ENCODE assay signal across 8 mouse cellular contexts in the genomic region with DNA sequence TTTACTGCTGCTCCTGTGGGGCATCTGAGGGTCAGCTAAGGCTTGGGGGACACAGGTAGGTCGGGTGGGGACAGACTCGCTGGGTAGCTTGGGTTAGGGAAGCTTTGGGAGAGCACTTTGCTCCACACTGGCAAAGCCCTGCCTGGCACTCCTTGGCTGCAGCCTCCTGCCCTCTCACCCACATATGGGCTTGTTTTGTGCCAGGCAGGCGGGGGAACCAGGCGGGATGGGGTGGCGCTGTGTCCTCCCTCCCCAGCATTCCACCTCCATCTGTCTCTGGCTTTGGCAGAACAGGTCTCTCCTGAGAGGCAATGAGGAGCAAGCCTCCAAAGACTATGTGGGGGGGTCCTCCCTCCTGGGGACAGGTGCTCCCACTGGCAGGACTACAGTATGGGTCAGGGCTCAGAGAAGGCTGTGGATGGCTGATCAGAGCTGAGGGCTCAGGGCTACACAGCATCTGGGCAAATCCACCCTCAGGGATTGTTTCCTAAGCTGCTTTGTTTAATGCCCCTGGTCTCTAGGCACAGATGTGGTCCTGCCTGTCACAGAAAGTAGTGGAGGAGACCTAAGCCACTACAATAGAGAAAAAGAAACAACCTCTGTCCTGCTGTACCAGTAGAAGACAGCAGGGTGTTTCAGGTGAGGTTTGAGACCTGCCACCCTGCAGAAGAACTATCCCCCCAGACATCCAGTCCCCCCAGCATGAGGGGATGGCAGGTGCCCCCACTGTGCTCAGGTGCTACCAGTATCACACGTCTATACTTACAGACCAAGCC. TPM values are rescaled to one million over a fixed set of nuclear protein-coding genes. Genes with fewer than 3 reads are reported as not detected.
DNase-seq lines count a peak whose midpoint lies in the region; ATAC-seq and TF ChIP-seq lines count a peak whose summit lies in the region.

No protein-coding gene starts in this region.

- 87% methylated on average over 6 of the region's 6 CpGs for WGBS in kidney, embryonic 14.5 days
- WGBS in forebrain, postnatal 0 days, result 73% methylated on average over 6 of the region's 6 CpGs
- 93% methylated on average over 6 of the region's 6 CpGs for WGBS in midbrain, embryonic 11.5 days
- WGBS in lung, adult 2 months, result 85% methylated on average over 6 of the region's 6 CpGs

- ATAC-seq in kidney, embryonic 14.5 days (ENCODE audit: low FRiP score, low TSS enrichment), result no peak
- ATAC-seq in cerebellum, adult (ENCODE audit: insufficient number of reproducible peaks, low FRiP score, low TSS enrichment), result peak; percentile 29; the same call in 1 of the 2 replicates
- ATAC-seq in forebrain, postnatal 0 days, result no peak
- no peak for ATAC-seq in midbrain, embryonic 11.5 days (ENCODE audit: low FRiP score)

- H3K4me1 ChIP-seq in kidney, embryonic 14.5 days (ENCODE audit: control insufficient read depth, insufficient read depth, low read length), result peaks cover 34% of the 10 kb centered on the region
- peaks cover 35% of the 10 kb centered on the region for H3K4me1 ChIP-seq in forebrain, postnatal 0 days (ENCODE audit: insufficient read depth)
- H3K4me1 ChIP-seq in midbrain, embryonic 11.5 days (ENCODE audit: control insufficient read depth, insufficient read depth, low read length), result peaks cover 42% of the 10 kb centered on the region
- H3K4me1 ChIP-seq in lung, adult 2 months (ENCODE audit: control insufficient read depth, insufficient read depth, low read length), result peaks cover 11% of the 10 kb centered on the region

- peak; percentile 72 for DNase-seq in kidney, adult 18-20 months
- DNase-seq in forebrain, postnatal 0 days, result no peak
- peak; percentile 66 for DNase-seq in midbrain, embryonic 11.5 days (ENCODE audit: low spot score, missing footprints)
- no peak for DNase-seq in lung, postnatal 25 days (ENCODE audit: low spot score)
- no peak for DNase-seq in lung, postnatal 4 days
- DNase-seq in lung, adult 2 months, result no peak

- H3K4me2 ChIP-seq in kidney, embryonic 14.5 days (replicated peaks; ENCODE audit: low read depth, low read length), result no peak overlapping the region
- 0 out of 2 replicates have a peak overlapping the region, but pooled peaks have one; percentile 87 for H3K4me2 ChIP-seq in forebrain, postnatal 0 days (ENCODE audit: low read depth)
- no peak overlapping the region for H3K4me2 ChIP-seq in midbrain, embryonic 11.5 days

- H3K9ac ChIP-seq in kidney, embryonic 14.5 days (ENCODE audit: low read depth, low read length), result no peak overlapping the region
- 0 out of 2 replicates have a peak overlapping the region, but pooled peaks have one; percentile 66 for H3K9ac ChIP-seq in forebrain, postnatal 0 days
- H3K9ac ChIP-seq in midbrain, embryonic 11.5 days (ENCODE audit: low read length), result peak overlapping the region; percentile 70; the same call in 1 of the 2 replicates

- peaks cover 34% of the 10 kb centered on the region for H3K36me3 ChIP-seq in kidney, embryonic 14.5 days (ENCODE audit: control insufficient read depth, insufficient read depth, low read length)
- H3K36me3 ChIP-seq in forebrain, postnatal 0 days (ENCODE audit: insufficient read depth), result peaks cover 38% of the 10 kb centered on the region
- H3K36me3 ChIP-seq in midbrain, embryonic 11.5 days (ENCODE audit: control insufficient read depth, insufficient read depth, low read length), result no peaks in the 10 kb centered on the region; the same call in 1 of the 2 replicates

- H3K27me3 ChIP-seq in kidney, embryonic 14.5 days (ENCODE audit: control insufficient read depth, insufficient read depth, low read length), result no peaks in the 10 kb centered on the region
- no peaks in the 10 kb centered on the region for H3K27me3 ChIP-seq in forebrain, postnatal 0 days (ENCODE audit: insufficient read depth, low read length)
- no peaks in the 10 kb centered on the region for H3K27me3 ChIP-seq in midbrain, embryonic 11.5 days (ENCODE audit: control insufficient read depth, insufficient read depth, low read length)

- no peak overlapping the region for H3K4me3 ChIP-seq in kidney, embryonic 14.5 days (ENCODE audit: low read length)
- H3K4me3 ChIP-seq in forebrain, postnatal 0 days (ENCODE audit: low read depth, low read length), result no peak overlapping the region
- no peak overlapping the region for H3K4me3 ChIP-seq in midbrain, embryonic 11.5 days (ENCODE audit: low read depth, low read length)
- no peak overlapping the region for H3K4me3 ChIP-seq in lung, adult 2 months (replicated peaks; ENCODE audit: extremely low read depth, low read depth, low read length)

- TF ChIP-seq POLR2A in lung, adult 2 months (IDR thresholded peaks at IDR 0.05; ENCODE audit: borderline replicate concordance, extremely low read depth, low read depth, low read length), result no peak

- TF ChIP-seq CTCF in forebrain, postnatal 0 days (IDR thresholded peaks at IDR 0.05; ENCODE audit: low read depth), result no peak
- no peak for TF ChIP-seq CTCF in lung, adult 2 months (IDR thresholded peaks at IDR 0.05; ENCODE audit: insufficient read depth, low read length)

- no peaks in the 10 kb centered on the region for H3K9me3 ChIP-seq in kidney, embryonic 14.5 days (ENCODE audit: control insufficient read depth, low read length)
- no peaks in the 10 kb centered on the region for H3K9me3 ChIP-seq in forebrain, postnatal 0 days (ENCODE audit: low read length)
- H3K9me3 ChIP-seq in midbrain, embryonic 11.5 days (ENCODE audit: control insufficient read depth, low read length), result no peaks in the 10 kb centered on the region

- H3K27ac ChIP-seq in kidney, embryonic 14.5 days (ENCODE audit: low read depth, low read length), result no peak overlapping the region
- no peak overlapping the region for H3K27ac ChIP-seq in forebrain, postnatal 0 days (ENCODE audit: low read depth, low read length)
- no peak overlapping the region for H3K27ac ChIP-seq in midbrain, embryonic 11.5 days (ENCODE audit: low read depth, low read length)

RNA-seq across cellular contexts. Expression of gene Cend1, which starts 3.6 kb away (rescaled TPM):
- polyA plus RNA-seq in kidney, embryonic 14.5 days (2014; fragmentation: Nextera tagmentation; extraction: Ambion mirVana), result 0.46 and 1.6 TPM in 2 replicates
- 83.3 and 94.7 TPM in 2 replicates for total RNA-seq in forebrain, postnatal 0 days (2014; rRNA removed)
- polyA plus RNA-seq in forebrain, postnatal 0 days (2015; fragmentation: Nextera tagmentation; extraction: Ambion mirVana), result 111 and 125 TPM in 2 replicates
- polyA plus RNA-seq in midbrain, embryonic 11.5 days (2014; fragmentation: Nextera tagmentation; extraction: Ambion mirVana), result 5.8 and 5.9 TPM in 2 replicates
- 0.38 and 0.56 TPM in 2 replicates for polyA plus RNA-seq in lung, adult 2 months (2012; rRNA removed)

RNA-seq across cellular contexts. Expression of gene Slc25a22, which starts 4.8 kb away (rescaled TPM):
- 22.0 and 34.1 TPM in 2 replicates for polyA plus RNA-seq in kidney, embryonic 14.5 days (2014; fragmentation: Nextera tagmentation; extraction: Ambion mirVana)
- 115 and 141 TPM in 2 replicates for total RNA-seq in forebrain, postnatal 0 days (2014; rRNA removed)
- 106 and 132 TPM in 2 replicates for polyA plus RNA-seq in forebrain, postnatal 0 days (2015; fragmentation: Nextera tagmentation; extraction: Ambion mirVana)
- polyA plus RNA-seq in midbrain, embryonic 11.5 days (2014; fragmentation: Nextera tagmentation; extraction: Ambion mirVana), result 31.2 and 31.9 TPM in 2 replicates
- 47.3 and 48.6 TPM in 2 replicates for polyA plus RNA-seq in lung, adult 2 months (2012; rRNA removed)

RNA-seq across cellular contexts. Expression of gene Pidd1, which starts 10.9 kb away (rescaled TPM):
- polyA plus RNA-seq in kidney, embryonic 14.5 days (2014; fragmentation: Nextera tagmentation; extraction: Ambion mirVana), result 9.1 and 14.1 TPM in 2 replicates
- 2.0 and 2.2 TPM in 2 replicates for total RNA-seq in forebrain, postnatal 0 days (2014; rRNA removed)
- polyA plus RNA-seq in forebrain, postnatal 0 days (2015; fragmentation: Nextera tagmentation; extraction: Ambion mirVana), result 2.3 and 2.4 TPM in 2 replicates
- polyA plus RNA-seq in midbrain, embryonic 11.5 days (2014; fragmentation: Nextera tagmentation; extraction: Ambion mirVana), result 7.4 and 7.8 TPM in 2 replicates
- 6.7 and 7.1 TPM in 2 replicates for polyA plus RNA-seq in lung, adult 2 months (2012; rRNA removed)

RNA-seq across cellular contexts. Expression of gene Rplp2, which starts 14.2 kb away (rescaled TPM):
- 1,491 and 1,701 TPM in 2 replicates for polyA plus RNA-seq in kidney, embryonic 14.5 days (2014; fragmentation: Nextera tagmentation; extraction: Ambion mirVana)
- total RNA-seq in forebrain, postnatal 0 days (2014; rRNA removed), result 312 and 427 TPM in 2 replicates
- polyA plus RNA-seq in forebrain, postnatal 0 days (2015; fragmentation: Nextera tagmentation; extraction: Ambion mirVana), result 868 and 1,034 TPM in 2 replicates
- polyA plus RNA-seq in midbrain, embryonic 11.5 days (2014; fragmentation: Nextera tagmentation; extraction: Ambion mirVana), result 891 and 959 TPM in 2 replicates
- 415 and 591 TPM in 2 replicates for polyA plus RNA-seq in lung, adult 2 months (2012; rRNA removed)

RNA-seq across cellular contexts. Expression of gene Gatd1, which starts 19.0 kb away (rescaled TPM):
- polyA plus RNA-seq in kidney, embryonic 14.5 days (2014; fragmentation: Nextera tagmentation; extraction: Ambion mirVana), result 50.7 and 54.5 TPM in 2 replicates
- total RNA-seq in forebrain, postnatal 0 days (2014; rRNA removed), result 58.9 and 65.0 TPM in 2 replicates
- 50.5 and 56.0 TPM in 2 replicates for polyA plus RNA-seq in forebrain, postnatal 0 days (2015; fragmentation: Nextera tagmentation; extraction: Ambion mirVana)
- polyA plus RNA-seq in midbrain, embryonic 11.5 days (2014; fragmentation: Nextera tagmentation; extraction: Ambion mirVana), result 34.0 and 36.1 TPM in 2 replicates
- 57.1 and 64.8 TPM in 2 replicates for polyA plus RNA-seq in lung, adult 2 months (2012; rRNA removed)

Comparison
In these comparisons a context has a peak if more than half of its experiments do, and no peak if none do; other contexts are left out.
1. DNase-seq: peak in kidney, adult 18-20 months (single experiment) and midbrain, embryonic 11.5 days (single experiment); none in forebrain, postnatal 0 days (single experiment), lung, postnatal 25 days (single experiment), lung, postnatal 4 days (0 of 2) and lung, adult 2 months (single experiment).
2. RNA of gene Cend1, which starts 3.6 kb away (polyA plus RNA-seq): 111 to 125 TPM in forebrain, postnatal 0 days; 5.8 to 5.9 TPM in midbrain, embryonic 11.5 days, 0.38 to 0.56 TPM in lung, adult 2 months and 0.46 to 1.6 TPM in kidney, embryonic 14.5 days; every median in the first group is over 10 times any median in the second.